Mouse (Mus musculus) left cerebral cortex, postnatal 25 days (tissue): ENCODE results near the gene Chl1. TPM values are rescaled to one million over a fixed set of nuclear protein-coding genes. Genes with fewer than 3 reads are reported as not detected.

Experiments
- DNase-seq, 2 experiments: peaks; one replicate each; pipeline ENCODE4 v3.0.0; 2022; ENCODE audit warnings: low spot score in 2 of 2, mixed read lengths in 1 of 2
- intact Hi-C: fragments of 180-260 bp; cut with DNase I; formaldehyde crosslinking; loops from one replicate; pipeline ENCODE4 v1.15.1; 2025
- total RNA-seq, 2 experiments: library from RNA; stranded (reverse); gene quantifications; 2 replicates each; pipeline ENCODE4 v1.2.3; 2021

The Chl1 gene
- total RNA-seq, 2 experiments from 2014 or later = 123 to 148 TPM

- intact Hi-C loops = no loop called here
- no peak for DNase-seq
Measured at GRCm38 (mm10) chr6:103526945-103527777, 16.8 kb downstream of the Chl1 start.

DNA sequence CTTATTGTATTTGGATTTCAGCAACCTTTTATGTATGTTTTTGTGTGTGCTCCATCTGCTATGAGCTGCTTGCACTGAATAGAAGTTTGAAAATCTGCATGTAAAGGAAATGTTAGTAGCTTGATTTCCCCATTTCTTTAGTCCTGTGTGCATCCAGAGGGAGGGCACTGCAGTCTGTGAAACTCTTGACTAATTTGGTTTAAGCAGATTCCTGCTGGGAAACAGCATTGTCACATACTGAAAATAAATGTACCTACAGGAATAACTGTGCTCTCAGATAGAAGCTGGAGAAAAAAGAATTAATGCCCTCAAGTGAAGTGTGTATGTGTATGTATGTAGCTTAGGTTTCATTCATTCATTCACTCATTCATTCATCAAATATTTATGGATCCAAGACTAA lies 22.7 kb downstream of the Chl1 start:
- DNase-seq = no peak
- intact Hi-C loops = no loop called here

DNA sequence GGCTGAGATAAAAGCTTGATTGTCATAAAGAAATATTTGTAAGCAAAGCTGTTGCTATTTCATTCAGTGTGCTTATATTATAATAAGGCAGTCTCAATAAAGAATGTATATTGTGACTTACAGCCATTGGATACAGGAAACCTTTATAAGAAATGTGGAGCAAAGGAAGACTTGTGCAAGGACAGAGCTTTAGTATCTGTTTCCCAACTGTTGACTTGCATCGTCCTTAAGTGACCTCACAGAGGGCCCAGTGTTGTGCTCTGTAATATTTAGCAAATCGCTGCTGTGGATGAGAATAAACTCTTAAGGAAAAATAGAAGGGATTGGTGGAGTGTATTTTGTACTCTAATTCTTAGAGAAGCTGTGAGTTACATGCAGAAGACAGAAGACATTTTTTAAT lies 23.6 kb downstream of the Chl1 start:
- intact Hi-C loops = no loop called here

DNA sequence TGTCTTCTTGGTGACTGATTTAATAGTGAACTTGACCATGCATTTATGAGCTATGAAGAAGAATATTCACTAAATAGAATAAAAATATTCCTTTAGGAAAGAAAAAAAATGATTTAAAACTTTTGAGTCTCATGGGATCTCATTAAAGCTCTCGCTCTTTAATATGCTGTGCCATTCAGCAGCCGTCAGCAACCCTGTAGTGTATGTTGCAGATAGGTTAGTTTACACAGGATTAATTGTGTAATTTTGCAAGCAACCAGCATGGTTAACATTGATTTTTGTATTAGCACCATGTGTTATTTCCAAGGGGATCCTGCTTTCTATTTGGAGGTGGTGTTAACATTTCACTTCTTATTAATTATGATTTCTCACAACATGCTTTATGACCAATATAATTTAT lies 32.2 kb downstream of the Chl1 start:
- intact Hi-C loops = no loop called here
- DNase-seq = no peak

More for the DNA sequence above, 23.6 kb downstream of the Chl1 start:
- DNase-seq = no peak

DNA sequence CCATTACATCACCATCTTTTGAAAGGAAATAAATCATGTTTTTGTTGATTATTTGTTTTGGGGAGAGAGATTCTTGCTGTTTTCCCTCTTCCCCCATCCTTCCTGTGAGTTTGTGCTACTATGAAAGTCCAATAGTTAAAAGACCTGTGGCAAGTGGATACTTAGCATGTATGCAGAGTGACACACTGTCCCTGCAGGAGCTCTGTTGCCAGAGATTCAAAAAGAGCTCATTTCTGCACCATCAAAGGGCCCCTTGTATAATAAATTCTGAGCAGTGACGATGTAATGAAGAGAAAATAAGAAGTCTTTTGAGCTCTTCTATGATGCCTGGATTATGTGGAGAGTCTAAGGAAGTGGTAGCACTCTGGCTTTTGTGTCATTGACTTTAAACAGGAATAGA lies 33.4 kb downstream of the Chl1 start:
- intact Hi-C loops = no loop called here
- DNase-seq = no peak

GRCm38 (mm10) chr6:103546314-103546713 lies 35.9 kb downstream of the Chl1 start:
- intact Hi-C loops = no loop called here
- DNase-seq = no peak

DNA sequence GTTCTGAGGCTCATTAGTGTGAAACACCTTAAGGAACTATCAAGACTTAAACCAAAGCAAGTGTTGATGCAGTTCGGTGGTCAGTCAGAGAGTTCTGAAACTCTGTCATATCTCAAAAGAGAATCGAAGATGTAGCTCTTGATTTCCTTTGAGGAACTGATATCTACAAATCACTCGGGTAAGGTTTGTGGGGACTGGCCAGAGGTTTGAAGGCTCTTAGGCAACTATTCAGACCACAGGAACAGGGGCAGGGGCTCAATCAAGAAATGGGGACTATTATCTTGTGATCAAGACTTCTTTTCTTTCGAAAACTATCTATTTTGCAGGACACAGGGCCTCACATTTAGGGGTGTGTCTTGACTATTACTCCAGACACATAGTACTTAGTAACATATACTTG lies 39.5 kb downstream of the Chl1 start:
- intact Hi-C loops = no loop called here

DNA sequence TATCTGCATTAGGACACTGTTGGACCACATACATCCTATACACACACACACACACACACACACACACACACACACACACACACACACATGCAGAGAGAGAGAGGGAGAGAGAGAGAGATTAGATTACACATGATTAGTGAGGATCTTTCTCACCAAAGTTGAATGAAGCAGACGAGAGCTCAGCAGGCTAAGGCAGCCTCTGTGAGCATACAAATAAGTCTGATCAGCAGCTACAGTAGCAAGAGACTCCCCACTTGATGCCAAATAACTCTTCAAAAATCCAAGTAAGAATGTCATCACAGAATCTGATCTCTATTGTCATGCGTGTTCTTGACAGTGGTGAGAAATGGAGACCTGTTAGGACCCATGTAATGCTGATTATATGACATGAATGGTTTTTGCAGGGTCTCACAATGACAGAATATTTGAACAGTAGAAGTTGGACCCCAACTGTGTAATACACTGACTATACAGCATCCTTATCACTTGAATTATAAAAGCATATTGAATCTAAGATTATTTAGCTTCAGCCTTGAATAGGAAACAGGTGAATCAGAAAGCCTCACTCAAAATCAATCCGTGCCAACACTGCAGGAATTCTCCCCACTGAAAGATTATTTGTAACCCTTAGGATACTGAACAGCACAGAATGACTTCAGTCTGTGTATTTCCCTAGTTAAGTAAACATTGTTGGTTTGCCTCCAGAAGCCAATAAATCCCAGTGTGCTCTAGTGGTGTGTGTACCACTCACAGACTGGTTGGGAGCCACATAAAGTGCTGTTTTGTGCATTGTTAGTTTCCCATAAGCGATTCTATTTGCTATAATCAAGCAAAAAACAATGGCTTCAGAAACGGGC lies 47.9 kb downstream of the Chl1 start:
- no peak for DNase-seq
- intact Hi-C loops = loop anchor here (5.0 kb wide), 1 partner anchor 46 kb away; the partner anchor contains the start of gene Chl1

More for the DNA sequence above, 39.5 kb downstream of the Chl1 start:
- DNase-seq = no peak

- peak; percentile 61 to 81 for DNase-seq
- intact Hi-C loops = loop anchor here (5.0 kb wide), 1 partner anchor 47 kb away; the partner anchor contains the start of gene Chl1
Measured at GRCm38 (mm10) chr6:103558894-103559225, 48.5 kb downstream of the Chl1 start.

DNA sequence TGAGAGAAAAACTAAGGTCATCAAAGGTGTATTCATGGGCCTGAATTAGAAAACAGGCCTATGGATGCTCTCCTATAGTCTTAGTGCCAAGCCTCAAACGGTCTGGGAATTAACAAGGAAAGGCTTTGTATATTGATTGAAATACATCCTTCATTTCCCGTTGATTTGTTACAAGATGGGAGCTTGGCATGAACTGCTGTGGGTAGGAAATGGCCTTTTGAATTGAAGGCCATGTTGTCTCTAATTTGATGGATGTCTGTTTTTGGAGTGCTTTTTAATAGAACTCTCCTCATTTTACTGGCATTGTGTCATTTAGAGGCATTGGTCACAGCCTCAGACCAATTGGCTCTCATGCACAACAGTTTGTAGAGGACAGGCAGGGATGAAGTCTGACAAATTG lies 49.0 kb downstream of the Chl1 start:
- intact Hi-C loops = loop anchor here (5.0 kb wide), 1 partner anchor 47 kb away; the partner anchor contains the start of gene Chl1
- DNase-seq = no peak

GRCm38 (mm10) chr6:103564811-103565210 lies 54.4 kb downstream of the Chl1 start:
- DNase-seq = no peak
- intact Hi-C loops = no loop called here

DNA sequence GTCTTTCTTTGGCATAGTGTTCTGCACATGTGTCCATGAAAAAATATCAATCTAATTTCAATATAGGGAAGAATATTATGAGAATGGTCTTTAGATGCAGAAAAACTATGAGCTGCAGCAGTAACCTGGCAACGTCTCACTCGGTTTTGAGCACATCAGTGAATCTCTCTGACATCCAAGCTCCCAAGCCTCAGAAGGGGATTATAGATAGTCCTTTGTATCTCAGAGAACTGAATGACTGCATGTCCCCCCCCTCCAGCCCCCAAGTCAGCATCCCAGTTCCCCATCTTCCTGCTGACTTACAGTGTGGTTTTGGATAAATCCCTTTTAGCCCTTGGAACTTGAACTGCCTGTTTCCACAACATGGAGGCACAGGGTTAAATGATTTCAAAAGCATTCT lies 56.9 kb downstream of the Chl1 start:
- intact Hi-C loops = no loop called here
- DNase-seq = no peak

GRCm38 (mm10) chr6:103572659-103573058 lies 62.3 kb downstream of the Chl1 start:
- no peak for DNase-seq
- intact Hi-C loops = no loop called here

DNA sequence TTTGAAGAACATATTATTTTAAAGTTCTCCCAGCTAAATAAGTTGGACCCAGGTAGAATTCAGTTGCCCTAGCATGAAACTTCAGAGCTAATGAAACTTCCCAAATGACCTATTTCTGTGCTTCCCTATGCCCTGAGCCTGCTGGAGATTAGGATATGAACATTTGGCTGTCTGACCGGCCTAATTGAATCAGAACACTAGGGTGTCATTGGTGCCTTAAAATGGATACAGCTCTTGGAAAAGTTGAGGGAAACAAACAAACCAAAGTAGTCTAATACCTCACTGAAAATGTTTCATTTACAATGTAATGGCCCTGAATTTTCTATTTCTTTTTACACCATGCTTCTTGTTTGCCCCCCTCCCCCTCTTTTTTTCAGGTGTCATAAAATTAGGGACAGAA lies 73.8 kb downstream of the Chl1 start:
- intact Hi-C loops = no loop called here
- DNase-seq = no peak

- no peak for DNase-seq
- intact Hi-C loops = no loop called here
Measured at GRCm38 (mm10) chr6:103585667-103586066, 75.3 kb downstream of the Chl1 start.

DNA sequence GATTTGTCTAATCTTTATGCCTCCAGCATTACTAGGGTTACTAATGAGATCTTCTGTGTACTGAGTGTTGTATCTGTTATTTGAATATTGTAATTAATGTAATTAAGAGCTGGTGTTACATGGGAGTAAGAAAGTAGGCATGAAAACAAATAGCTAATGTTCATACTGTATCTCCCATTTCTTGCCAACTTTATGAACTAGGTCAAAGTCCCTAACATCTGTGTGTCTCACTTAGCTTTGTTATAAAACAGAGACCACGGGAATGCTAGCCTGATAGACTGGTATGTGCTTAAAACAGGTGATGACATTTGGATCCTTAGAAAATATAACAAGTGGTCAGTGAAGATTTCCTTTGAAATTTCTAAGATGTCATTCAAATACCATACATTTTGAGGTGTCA lies 75.7 kb downstream of the Chl1 start:
- DNase-seq = no peak
- intact Hi-C loops = no loop called here

GRCm38 (mm10) chr6:103602070-103602469 lies 91.7 kb downstream of the Chl1 start:
- intact Hi-C loops = no loop called here
- no peak for DNase-seq

- intact Hi-C loops = no loop called here
- DNase-seq = no peak
Measured at GRCm38 (mm10) chr6:103610656-103611055, 100.3 kb downstream of the Chl1 start.

- no peak for DNase-seq
- intact Hi-C loops = no loop called here
Measured at GRCm38 (mm10) chr6:103612626-103613025, 102.2 kb downstream of the Chl1 start.

DNA sequence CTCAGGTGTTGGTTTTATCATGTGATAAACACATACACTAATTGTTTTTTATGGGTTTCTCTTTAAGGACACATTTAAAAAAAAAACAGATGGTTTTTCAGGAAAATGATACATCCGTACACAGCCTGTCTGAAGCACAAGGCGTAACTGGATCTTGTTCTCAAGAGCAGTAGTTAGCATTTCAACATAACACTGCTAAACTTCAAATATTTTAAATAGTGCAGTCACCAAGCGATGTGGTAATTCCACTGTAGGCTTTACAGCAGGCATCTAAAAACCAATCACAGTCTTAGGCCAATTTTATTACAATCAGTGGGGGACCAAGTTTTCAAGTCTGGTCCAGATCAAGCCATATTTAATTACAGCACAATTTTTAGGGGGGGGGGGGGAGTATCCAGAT lies 103.3 kb downstream of the Chl1 start:
- no peak for DNase-seq

More for the DNA sequence above, 103.3 kb downstream of the Chl1 start:
- intact Hi-C loops = no loop called here
